13 mouse cellular contexts compared by ENCODE assay signal in genomic region chr8:57772732-57773265, GRCm38 (mm10).
A peak's percentile ranks its signal among the peaks of the same experiment; 100 is the strongest.
DNase-seq lines count a peak whose midpoint lies in the region; ATAC-seq and TF ChIP-seq lines count a peak whose summit lies in the region.
"Had no signal": no experiment of that assay in that cellular context is flagged by ENCODE, and none has a peak within 500 bp of the region (broad histone marks: within the 10 kb centered on the region; RNA-seq: fewer than 3 reads in every experiment).

No protein-coding gene starts in this region.

- 28% methylated on average over 12 of the region's 12 CpGs for WGBS in limb, embryonic 12.5 days
- WGBS in limb, embryonic 10.5 days: 37% methylated on average over 12 of the region's 12 CpGs
- WGBS in hindbrain, embryonic 13.5 days: 40% methylated on average over 12 of the region's 12 CpGs
- 29% methylated on average over 12 of the region's 12 CpGs for WGBS in midbrain, postnatal 0 days

- DNase-seq in frontal cortex, postnatal 14 days (ENCODE audit: low spot score in 2 of 2): no peak
- no peak for DNase-seq in limb, embryonic 10.5 days (ENCODE audit: low spot score)
- DNase-seq in midbrain, postnatal 0 days (ENCODE audit: low spot score): no peak
- no peak for DNase-seq in gastrocnemius, adult 8-10 months (ENCODE audit: low spot score in 2 of 2)
- DNase-seq in thymus, adult 18-20 months: no peak
- DNase-seq: liver; lung, postnatal 10 days; thymus, postnatal 4 days had no signal

- peaks cover 6% of the 10 kb centered on the region; the same call in 1 of the 2 replicates for H3K4me1 ChIP-seq in limb, embryonic 12.5 days (replicated peaks)
- H3K4me1 ChIP-seq in limb, embryonic 10.5 days: peaks cover 4% of the 10 kb centered on the region; the same call in 1 of the 2 replicates
- no peaks in the 10 kb centered on the region for H3K4me1 ChIP-seq in hindbrain, embryonic 13.5 days (replicated peaks)
- H3K4me1 ChIP-seq in midbrain, postnatal 0 days (ENCODE audit: insufficient read depth, low read length): no peaks in the 10 kb centered on the region
- H3K4me1 ChIP-seq: embryonic facial prominence, embryonic 12.5 days had no signal

- H3K27me3 ChIP-seq in limb, embryonic 12.5 days: no peaks in the 10 kb centered on the region
- H3K27me3 ChIP-seq in limb, embryonic 10.5 days (ENCODE audit: low read depth, poor library complexity, severe bottlenecking): no peaks in the 10 kb centered on the region
- no peaks in the 10 kb centered on the region for H3K27me3 ChIP-seq in hindbrain, embryonic 13.5 days
- H3K27me3 ChIP-seq in midbrain, postnatal 0 days (ENCODE audit: insufficient read depth, low read length): no peaks in the 10 kb centered on the region
- H3K27me3 ChIP-seq: embryonic facial prominence, embryonic 12.5 days had no signal

- H3K4me3 ChIP-seq in limb, embryonic 12.5 days (replicated peaks): no peak overlapping the region
- H3K4me3 ChIP-seq in limb, embryonic 10.5 days: no peak overlapping the region
- no peak overlapping the region for H3K4me3 ChIP-seq in hindbrain, embryonic 13.5 days
- H3K4me3 ChIP-seq in midbrain, postnatal 0 days (ENCODE audit: low read depth, low read length): no peak overlapping the region
- H3K4me3 ChIP-seq: embryonic facial prominence, embryonic 12.5 days; layer of hippocampus, adult 2 months had no signal

- no peak overlapping the region for H3K9ac ChIP-seq in limb, embryonic 12.5 days (replicated peaks)
- no peak overlapping the region for H3K9ac ChIP-seq in hindbrain, embryonic 13.5 days
- H3K9ac ChIP-seq in midbrain, postnatal 0 days (replicated peaks; ENCODE audit: low read length, poor library complexity, severe bottlenecking): no peak overlapping the region
- H3K9ac ChIP-seq: embryonic facial prominence, embryonic 12.5 days had no signal

- peak; percentile 92 for ATAC-seq in frontal cortex, adult (ENCODE audit: low TSS enrichment)
- ATAC-seq in limb, embryonic 12.5 days (ENCODE audit: insufficient number of reproducible peaks, insufficient read depth, low FRiP score, low TSS enrichment, low read depth): peak; percentile 42; the same call in 1 of the 2 replicates
- ATAC-seq in hindbrain, embryonic 13.5 days (ENCODE audit: low FRiP score): peak; percentile 52; the same call in 1 of the 2 replicates
- ATAC-seq in midbrain, postnatal 0 days (ENCODE audit: low FRiP score): peak; percentile 60; the same call in 1 of the 2 replicates

- H3K36me3 ChIP-seq in limb, embryonic 12.5 days: no peaks in the 10 kb centered on the region
- H3K36me3 ChIP-seq in limb, embryonic 10.5 days: no peaks in the 10 kb centered on the region
- no peaks in the 10 kb centered on the region for H3K36me3 ChIP-seq in hindbrain, embryonic 13.5 days
- no peaks in the 10 kb centered on the region for H3K36me3 ChIP-seq in midbrain, postnatal 0 days (ENCODE audit: insufficient read depth, low read length)
- H3K36me3 ChIP-seq: embryonic facial prominence, embryonic 12.5 days had no signal

- TF ChIP-seq CTCF in midbrain, postnatal 0 days (IDR thresholded peaks at IDR 0.05): no peak

- H3K9me3 ChIP-seq in limb, embryonic 12.5 days: no peaks in the 10 kb centered on the region
- no peaks in the 10 kb centered on the region for H3K9me3 ChIP-seq in limb, embryonic 10.5 days (replicated peaks)
- H3K9me3 ChIP-seq in hindbrain, embryonic 13.5 days: no peaks in the 10 kb centered on the region
- no peaks in the 10 kb centered on the region for H3K9me3 ChIP-seq in midbrain, postnatal 0 days (ENCODE audit: low read length)
- H3K9me3 ChIP-seq: embryonic facial prominence, embryonic 12.5 days had no signal

- no peak overlapping the region for H3K4me2 ChIP-seq in limb, embryonic 12.5 days
- no peak overlapping the region for H3K4me2 ChIP-seq in hindbrain, embryonic 13.5 days
- no peak overlapping the region for H3K4me2 ChIP-seq in midbrain, postnatal 0 days (ENCODE audit: low read depth, low read length, poor library complexity, severe bottlenecking)
- H3K4me2 ChIP-seq: embryonic facial prominence, embryonic 12.5 days had no signal

- H3K27ac ChIP-seq in limb, embryonic 12.5 days: no peak overlapping the region
- no peak overlapping the region for H3K27ac ChIP-seq in limb, embryonic 10.5 days
- no peak overlapping the region; the same call in 1 of the 2 replicates for H3K27ac ChIP-seq in hindbrain, embryonic 13.5 days
- no peak overlapping the region for H3K27ac ChIP-seq in midbrain, postnatal 0 days (ENCODE audit: low read depth, low read length)
- H3K27ac ChIP-seq: embryonic facial prominence, embryonic 12.5 days; layer of hippocampus, adult 2 months had no signal

Comparison
In these comparisons a context has a peak if more than half of its experiments do, and no peak if none do; other contexts are left out.
1. ATAC-seq: peak in every context shown above with its lines; median percentile 92 in frontal cortex, adult; 60 in midbrain, postnatal 0 days; 52 in hindbrain, embryonic 13.5 days; 42 in limb, embryonic 12.5 days.